Mouse (Mus musculus) MN1 (cell line): ENCODE data around the gene Grb10.

ENCODE experiments used
- DNase-seq: peaks from one replicate; pipeline ENCODE4 v3.0.0-alpha.2; 2016; ENCODE audit warnings: low spot score

The Grb10 gene

GRCm38 (mm10) chr11:12032831-12033230 is 5.7 kb downstream of the Grb10 start:
- peak; percentile 12 for DNase-seq

- DNase-seq, result no peak
Measured at GRCm38 (mm10) chr11:12026638-12027037, 11.8 kb downstream of the Grb10 start.

DNA sequence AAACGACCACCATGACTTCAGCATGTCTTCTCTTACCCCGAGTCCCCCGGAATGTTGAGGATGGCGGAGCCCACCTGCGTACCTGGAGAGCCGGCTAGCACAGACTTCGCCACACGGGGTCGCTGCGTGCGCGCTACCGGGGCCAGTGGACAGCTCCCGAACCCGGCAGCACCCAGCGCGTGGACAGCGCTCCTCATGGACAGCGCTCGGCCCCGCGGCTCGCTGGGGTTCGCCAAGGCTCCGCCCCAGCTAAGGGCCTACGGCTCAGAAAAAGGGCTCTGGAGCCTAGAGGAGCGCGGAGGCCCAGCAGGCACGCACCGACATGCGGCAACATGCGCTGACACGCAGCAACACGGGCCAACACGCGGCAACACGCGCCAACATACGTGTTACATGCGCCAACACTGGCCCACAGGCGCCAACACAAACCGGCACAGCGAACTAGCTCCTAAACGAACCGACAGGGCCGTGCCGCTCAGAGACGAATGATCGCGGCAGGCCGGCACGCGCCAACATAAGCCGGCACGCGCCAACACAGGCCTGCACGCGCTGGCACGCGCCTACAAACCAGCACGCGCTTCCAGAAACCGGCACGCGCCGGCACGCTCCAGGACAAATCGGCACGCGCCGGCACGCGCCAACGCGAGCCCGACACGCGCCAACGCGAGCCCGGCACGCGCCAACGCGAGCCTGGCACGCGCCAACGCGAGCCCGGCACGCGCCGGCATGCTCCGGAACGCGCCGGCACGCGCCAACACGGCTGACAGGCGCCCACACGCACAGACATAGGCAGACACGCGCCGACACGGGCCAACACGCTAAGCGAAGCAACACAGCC is 12.5 kb downstream of the Grb10 start:
- DNase-seq, result no peak

GRCm38 (mm10) chr11:12025392-12025755 is 13.1 kb downstream of the Grb10 start:
- DNase-seq, result no peak

DNA sequence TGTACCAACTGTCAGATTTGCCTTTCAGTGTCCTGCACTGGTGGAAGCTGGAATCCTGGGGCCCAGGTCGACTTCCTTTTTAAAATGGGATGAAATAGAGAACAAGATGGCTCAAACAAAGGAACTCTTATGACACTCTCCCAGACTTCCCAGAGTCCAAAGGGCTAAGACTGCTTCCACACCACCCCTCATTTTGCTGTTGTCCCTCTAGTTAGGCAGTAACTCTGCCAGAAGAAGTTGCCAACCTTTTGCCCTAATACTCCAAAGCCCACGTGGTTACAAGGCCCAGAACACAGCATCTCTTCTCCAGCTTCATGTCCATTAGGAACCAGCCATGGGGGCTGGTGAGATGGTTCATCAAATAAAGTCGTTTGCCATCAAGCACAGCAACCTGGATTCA is 15.4 kb downstream of the Grb10 start:
- DNase-seq, result no peak

DNA sequence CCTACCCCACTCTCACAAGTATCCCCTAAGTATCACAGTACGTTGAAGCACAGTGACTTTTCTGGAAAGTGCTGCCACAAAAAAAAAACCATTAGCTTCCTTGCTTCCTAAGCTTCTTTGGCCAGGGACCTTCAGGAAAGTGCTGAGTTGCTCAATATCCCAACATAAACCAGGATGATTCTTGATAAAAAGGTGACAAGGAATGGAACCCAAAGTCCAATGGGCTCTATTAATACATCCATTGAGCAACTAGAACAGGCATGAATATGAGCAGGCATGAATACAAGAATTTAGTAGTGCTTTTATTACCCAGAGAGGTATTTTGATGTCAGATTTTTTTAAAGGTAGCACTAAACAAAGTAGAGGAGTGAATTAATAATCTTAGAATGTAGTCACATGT is 18.8 kb downstream of the Grb10 start:
- DNase-seq, result no peak

DNA sequence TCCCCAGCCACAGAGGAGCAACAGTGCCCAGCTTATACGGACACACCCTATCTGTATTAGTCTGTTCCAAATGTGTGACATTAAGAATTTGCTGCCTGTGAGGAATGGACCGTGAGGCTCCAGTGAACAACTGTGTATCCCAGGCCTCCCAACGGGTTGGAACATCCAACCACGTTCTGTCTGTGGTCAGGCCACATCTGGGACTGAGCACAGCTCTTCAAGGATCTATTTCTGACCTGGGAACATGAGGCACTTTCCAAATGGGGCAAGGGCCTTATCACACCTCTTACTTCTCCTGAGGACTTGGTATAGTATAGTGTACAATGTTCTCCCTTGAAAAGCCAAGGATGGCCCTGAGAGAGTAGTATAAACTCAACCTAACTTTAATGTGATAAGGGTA is 19.9 kb downstream of the Grb10 start:
- no peak for DNase-seq

GRCm38 (mm10) chr11:12010084-12010483 is 28.4 kb downstream of the Grb10 start:
- DNase-seq, result no peak

GRCm38 (mm10) chr11:12000293-12000910 is 38.1 kb downstream of the Grb10 start:
- no peak for DNase-seq

DNA sequence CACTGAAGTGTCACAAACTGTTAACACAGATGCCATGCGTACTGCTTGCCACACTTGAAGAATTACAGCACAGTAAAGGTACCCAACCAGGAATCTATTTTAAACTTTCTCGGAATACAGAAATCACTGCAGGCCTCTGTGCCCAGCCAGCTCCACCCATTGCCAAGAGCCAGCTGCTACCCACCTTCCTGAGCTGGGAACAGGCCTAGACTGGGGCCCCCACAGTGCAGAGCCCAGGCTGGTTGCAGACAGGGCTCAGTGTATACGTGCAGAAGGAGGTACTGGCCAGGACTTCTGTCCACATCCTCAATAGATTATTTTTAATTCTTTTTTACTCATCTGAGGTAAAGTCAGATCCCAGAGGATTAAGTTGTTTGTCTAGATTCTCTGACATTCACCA is 39.6 kb downstream of the Grb10 start:
- no peak for DNase-seq

DNA sequence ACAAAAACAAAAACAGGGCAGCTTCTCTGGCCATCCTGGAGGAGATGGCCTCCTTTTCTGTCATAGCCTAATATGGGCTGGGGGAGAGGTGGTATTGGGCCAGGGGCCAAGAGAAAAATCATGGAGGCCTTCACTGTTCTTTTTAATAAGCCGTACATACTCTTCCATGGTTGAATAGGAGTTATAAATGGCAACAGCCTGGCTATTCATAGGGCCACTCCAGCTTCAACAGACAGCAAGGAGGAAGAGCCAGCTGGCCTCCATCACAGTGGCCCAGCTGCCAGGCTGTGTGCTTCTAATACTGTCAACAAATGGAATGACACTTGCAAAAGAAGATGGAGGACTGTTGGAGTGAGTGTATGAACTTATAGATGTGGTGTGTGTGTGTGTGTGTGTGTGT is 41.4 kb downstream of the Grb10 start:
- no peak for DNase-seq

DNA sequence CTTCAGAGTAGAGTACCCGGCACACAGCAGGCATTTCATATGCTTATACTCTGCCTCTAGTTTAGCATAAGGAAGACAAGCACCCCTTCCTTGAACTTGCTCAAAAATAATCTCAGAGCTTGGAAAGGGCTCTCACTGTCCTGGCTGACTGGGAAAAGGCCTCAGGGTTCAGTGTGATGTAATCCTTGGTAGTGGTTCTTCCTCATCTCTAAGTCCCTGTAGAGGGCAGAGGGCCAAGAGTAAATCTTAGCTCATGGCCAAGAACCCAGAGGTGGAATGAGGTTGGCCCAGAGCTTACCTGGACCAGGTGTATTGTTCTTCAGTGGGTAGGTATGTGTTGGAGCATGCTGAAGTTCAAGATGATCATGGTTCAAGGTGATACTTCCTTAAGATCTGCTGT is 43.1 kb downstream of the Grb10 start:
- no peak for DNase-seq

DNA sequence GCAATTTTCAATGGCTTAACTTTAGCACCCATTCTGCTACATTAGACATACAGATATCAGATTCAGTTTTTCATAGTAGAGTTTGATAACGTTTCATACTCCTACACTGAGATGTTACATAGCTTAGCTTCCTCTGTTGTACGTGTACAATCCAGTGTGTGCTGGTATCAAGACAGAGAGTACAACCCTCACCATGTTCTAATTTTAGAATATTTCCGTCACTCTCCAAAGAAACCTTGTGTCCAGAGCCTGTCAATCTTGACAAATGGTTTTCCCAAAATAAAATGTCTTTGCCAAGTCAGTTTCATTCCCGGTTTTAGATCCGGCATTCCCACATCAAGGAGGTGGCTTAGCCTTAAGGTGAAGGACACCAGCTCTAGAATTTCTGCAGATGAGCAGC is 44.7 kb downstream of the Grb10 start:
- DNase-seq, result no peak

DNA sequence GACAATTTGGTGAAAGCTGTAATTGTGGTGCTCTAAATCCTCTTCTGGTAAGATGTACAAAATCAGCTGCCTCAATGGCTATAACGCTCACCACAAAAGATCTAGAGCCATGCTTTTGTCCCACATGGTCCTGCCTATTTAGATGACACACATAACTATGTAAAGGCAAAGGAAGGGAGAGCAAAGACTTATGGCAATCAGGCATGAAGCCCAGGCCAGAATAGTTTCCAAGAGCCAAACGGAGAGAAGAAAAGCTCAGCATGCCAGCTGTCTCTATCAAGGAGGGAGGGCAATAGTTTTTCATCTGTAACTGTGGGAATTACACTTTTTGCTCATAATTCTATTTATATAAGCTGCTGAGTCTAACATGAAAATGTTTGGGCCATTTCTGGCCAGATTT is 45.3 kb downstream of the Grb10 start:
- DNase-seq, result no peak

DNA sequence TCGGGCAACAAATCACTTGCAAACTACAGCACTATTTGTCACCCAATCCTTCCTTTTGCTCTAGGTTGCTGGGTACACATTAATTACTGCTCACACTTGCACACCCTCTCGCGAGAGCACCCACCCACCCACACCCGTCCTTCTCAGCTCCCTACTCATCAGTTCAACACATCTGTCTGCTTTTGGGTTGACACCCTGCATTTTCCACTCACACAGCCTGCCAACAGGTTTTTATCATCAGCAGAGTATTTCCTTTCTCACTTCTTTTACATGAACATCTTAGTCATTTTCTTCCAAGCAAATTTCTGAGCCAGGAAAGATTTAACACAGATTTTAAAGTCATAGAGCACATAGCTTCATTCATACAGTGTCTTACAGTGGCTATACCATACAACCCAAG is 48.6 kb downstream of the Grb10 start:
- DNase-seq, result no peak

DNA sequence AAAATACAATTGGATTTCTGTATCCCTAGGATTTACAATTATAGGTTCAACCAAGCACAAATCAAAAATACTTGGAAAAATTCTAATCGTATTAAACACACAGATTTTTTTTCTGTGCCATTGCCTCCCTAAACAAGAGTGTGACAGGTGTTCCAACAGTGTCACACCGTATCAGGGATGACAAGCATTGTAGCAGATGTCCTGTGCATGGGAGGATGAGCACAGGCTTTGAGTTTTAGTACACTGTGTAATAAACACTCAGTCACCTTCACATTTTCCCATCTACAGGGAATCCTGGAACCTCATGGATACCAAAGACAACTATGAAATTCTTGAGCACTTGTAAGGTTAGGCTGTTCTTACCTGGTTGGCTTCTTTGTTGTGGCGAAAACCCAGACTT is 51.2 kb downstream of the Grb10 start:
- DNase-seq, result no peak

DNA sequence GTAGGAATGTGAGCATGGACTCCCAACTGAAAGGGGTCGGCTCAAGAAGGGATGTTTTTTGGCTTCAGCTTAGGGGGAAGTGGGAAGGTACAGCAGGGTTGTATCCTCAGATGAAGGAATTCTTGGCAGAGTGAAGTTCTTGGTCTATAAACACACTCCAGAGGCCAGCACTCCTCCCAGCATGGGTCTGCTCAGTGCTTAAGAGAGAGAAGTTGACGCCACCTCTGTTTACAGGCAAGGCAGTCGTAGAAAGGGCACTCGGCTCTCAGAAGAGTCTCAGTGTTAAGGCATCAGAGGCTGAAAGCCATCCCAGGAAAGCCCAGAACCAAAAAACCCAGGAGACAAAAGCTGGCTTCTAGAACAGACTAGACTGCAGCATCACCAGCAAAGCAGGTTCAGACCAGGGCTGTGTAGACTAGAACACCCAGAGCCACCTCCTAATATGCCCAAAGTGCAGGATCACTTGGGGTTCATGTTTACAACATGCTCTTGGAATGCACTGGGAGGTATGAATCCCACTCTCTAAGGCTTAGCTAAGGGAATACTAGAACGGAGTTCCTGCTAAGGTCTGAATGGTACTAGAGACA is 59.8 kb downstream of the Grb10 start:
- DNase-seq, result no peak

GRCm38 (mm10) chr11:11974591-11975255 is 63.8 kb downstream of the Grb10 start:
- DNase-seq, result peak; percentile 81

DNA sequence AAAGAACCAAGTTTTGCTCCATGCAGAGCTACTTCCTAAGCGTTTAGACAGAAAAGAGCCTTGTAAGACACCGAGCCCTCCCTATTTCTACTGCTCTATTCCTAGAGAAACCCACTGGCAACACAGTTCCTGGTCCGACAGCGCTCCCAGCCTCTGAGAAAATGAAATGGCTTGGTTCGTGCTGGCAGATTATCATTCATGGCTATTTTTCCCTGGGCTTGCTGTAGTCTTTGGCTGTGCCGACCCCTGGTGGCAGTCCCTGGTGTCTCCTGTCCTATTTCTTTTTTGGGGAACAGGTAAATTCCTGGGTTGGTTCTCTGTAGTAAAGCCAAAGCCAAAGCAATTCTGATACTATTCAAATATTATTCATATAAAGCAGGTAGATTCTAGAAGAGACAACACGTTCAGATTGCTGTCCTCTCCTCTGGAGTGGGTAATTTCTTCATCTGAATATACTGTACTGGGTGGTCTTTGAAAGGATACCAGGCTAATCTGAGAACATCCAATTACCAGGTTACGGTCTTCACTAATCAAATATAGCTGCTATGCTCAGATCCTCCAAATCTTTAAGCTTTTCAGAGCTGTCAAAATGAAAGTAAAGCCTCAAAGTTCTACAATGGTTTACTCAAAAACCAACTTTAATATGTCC is 65.0 kb downstream of the Grb10 start:
- DNase-seq, result peak; percentile 95

GRCm38 (mm10) chr11:11972401-11973110 is 65.9 kb downstream of the Grb10 start:
- no peak for DNase-seq

DNA sequence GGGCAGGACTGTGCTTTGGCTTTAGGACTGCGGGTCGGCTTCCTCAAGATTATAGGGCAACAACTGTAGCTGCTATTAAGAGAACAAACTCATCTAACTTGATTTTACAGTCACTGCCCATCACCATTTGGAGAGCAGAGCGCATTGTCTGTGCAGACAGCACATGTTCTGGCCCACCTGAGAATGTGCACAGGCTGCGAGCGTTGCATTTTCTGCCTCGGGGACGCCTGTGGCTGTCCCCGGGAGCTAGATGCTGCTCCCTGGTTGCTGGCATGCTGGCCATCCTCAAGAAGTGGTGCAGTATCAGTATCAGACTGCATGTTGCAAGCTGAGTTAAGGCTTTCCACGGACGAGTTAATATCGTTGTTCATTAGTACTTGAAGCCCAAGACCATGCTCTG is 68.2 kb downstream of the Grb10 start:
- no peak for DNase-seq

- no peak for DNase-seq
Measured at GRCm38 (mm10) chr11:11968830-11969229, 69.7 kb downstream of the Grb10 start.
